Mouse (Mus musculus): Measurements from ENCODE around the gene Lats1. TPM values are rescaled to one million over a fixed set of nuclear protein-coding genes. Genes with fewer than 3 reads are reported as not detected.

Lats1 gene
- total RNA-seq (2023), result 41.9 to 44.2 TPM (median 42.3 TPM) in 4 replicates

GRCm38 (mm10) chr10:7680731-7681301, at the start of gene Lats1, which contains the start of gene Pcmt1:
Gene Lats1 (plus strand): TSS chr10:7681214.
Gene Pcmt1 (minus strand): TSS chr10:7681136.

GRCm38 (mm10) chr10:7667342-7667802, 13.6 kb upstream of the Lats1 start, which contains the start of gene Nup43:
Gene Nup43 (plus strand): TSS chr10:7667503.

GRCm38 (mm10) chr10:7725751-7726500, 44.9 kb downstream of the Lats1 start, which contains the start of gene Katna1:
Gene Katna1 (plus strand): TSS chr10:7726000.

Other genes with a start within 250 kb of the Lats1 start
- gene Ulbp1, start 207.6 kb upstream of the Lats1 start, total RNA-seq (2023), result 2.0 to 4.0 TPM (median 3.6 TPM) in 4 replicates
- gene Lrp11, start 91.4 kb upstream of the Lats1 start, total RNA-seq (2023), result 0.56 to 2.3 TPM (median 0.64 TPM) in 4 replicates
- 9.5 to 10.7 TPM (median 10.0 TPM) in 4 replicates for gene Nup43, start 13.7 kb upstream of the Lats1 start, total RNA-seq (2023)
- gene Pcmt1, start 78 bp upstream of the Lats1 start, total RNA-seq (2023), result 48.6 to 60.5 TPM (median 56.8 TPM) in 4 replicates
- 38.8 to 45.9 TPM (median 40.0 TPM) in 4 replicates for gene Katna1, start 44.8 kb downstream of the Lats1 start, total RNA-seq (2023)
- 46.2 to 58.8 TPM (median 50.4 TPM) in 4 replicates for gene Ginm1, start 111.6 kb downstream of the Lats1 start, total RNA-seq (2023)
- gene Ppil4, start 111.7 kb downstream of the Lats1 start, total RNA-seq (2023), result 76.5 to 83.2 TPM (median 81.5 TPM) in 4 replicates
- gene Zc3h12d, start 151.3 kb downstream of the Lats1 start, total RNA-seq (2023), result 43.1 to 47.4 TPM (median 45.6 TPM) in 4 replicates